Comparison of ENCODE assay signal across 8 mouse cellular contexts in genomic region chr8:122269404-122269803, GRCm38 (mm10). TPM values are rescaled to one million over a fixed set of nuclear protein-coding genes. Genes with fewer than 3 reads are reported as not detected.
DNase-seq lines count a peak whose midpoint lies in the region; ATAC-seq and TF ChIP-seq lines count a peak whose summit lies in the region.

No protein-coding gene starts in this region.

- no peaks in the 10 kb centered on the region for H3K9me3 ChIP-seq in embryonic facial prominence, embryonic 11.5 days (replicated peaks; ENCODE audit: control insufficient read depth, low read length)
- H3K9me3 ChIP-seq in heart, embryonic 10.5 days, result no peaks in the 10 kb centered on the region
- no peaks in the 10 kb centered on the region for H3K9me3 ChIP-seq in kidney, embryonic 14.5 days (ENCODE audit: control insufficient read depth, low read length)

- ATAC-seq in embryonic facial prominence, embryonic 11.5 days (replicated peaks; ENCODE audit: insufficient number of reproducible peaks, low FRiP score, low TSS enrichment, low read depth), result peak; percentile 26; the same call in 1 of the 2 replicates
- peak; percentile 53; the same call in 1 of the 2 replicates for ATAC-seq in kidney, embryonic 14.5 days (ENCODE audit: low FRiP score, low TSS enrichment)
- 0 out of 2 replicates have a peak, but pooled peaks have one; percentile 29 for ATAC-seq in monocyte, adult 5-6 weeks (replicated peaks; ENCODE audit: insufficient number of reproducible peaks, low FRiP score, low TSS enrichment, poor library complexity, severe bottlenecking)

- DNase-seq in A20 (ENCODE audit: low read depth, low spot score), result peak; percentile 59
- peak; percentile 86 for DNase-seq in adrenal gland, postnatal 14 days
- peak; percentile 86 for DNase-seq in embryonic facial prominence, embryonic 11.5 days (ENCODE audit: low spot score)
- peak; percentile 94 for DNase-seq in heart, embryonic 10.5 days (ENCODE audit: low spot score)
- peak; percentile 26 for DNase-seq in liver, adult 2 months (ENCODE audit: extremely low read depth, low read depth, low spot score)
- DNase-seq in splenic B cell, adult 2 months (ENCODE audit: low read depth, low spot score), result peak; percentile 83

- TF ChIP-seq CTCF in liver, adult 2 months (IDR thresholded peaks at IDR 0.05; ENCODE audit: low read depth, low read length), result peak; percentile 91

- no peak for TF ChIP-seq POLR2A in liver, adult 2 months (IDR thresholded peaks at IDR 0.05; ENCODE audit: extremely low read depth, insufficient read depth, low read length)

- peak overlapping the region; percentile 54 for H3K9ac ChIP-seq in embryonic facial prominence, embryonic 11.5 days (replicated peaks; ENCODE audit: low read length)
- peak overlapping the region; percentile 37 for H3K9ac ChIP-seq in kidney, embryonic 14.5 days (ENCODE audit: low read depth, low read length)
- H3K9ac ChIP-seq in liver, adult 2 months (ENCODE audit: low read depth, low read length), result peak overlapping the region; percentile 56

- no peak overlapping the region for H3K27ac ChIP-seq in embryonic facial prominence, embryonic 11.5 days (replicated peaks; ENCODE audit: low read depth, low read length)
- H3K27ac ChIP-seq in heart, embryonic 10.5 days, result peak overlapping the region; percentile 89
- H3K27ac ChIP-seq in kidney, embryonic 14.5 days (ENCODE audit: low read depth, low read length), result no peak overlapping the region
- H3K27ac ChIP-seq in liver, adult 2 months (replicated peaks; ENCODE audit: insufficient read depth, low read depth, low read length), result no peak overlapping the region

- WGBS in embryonic facial prominence, embryonic 11.5 days, result 3% methylated on average over 21 of the region's 21 CpGs
- WGBS in heart, embryonic 10.5 days, result 5% methylated on average over 21 of the region's 21 CpGs
- 8% methylated on average over 21 of the region's 21 CpGs for WGBS in kidney, embryonic 14.5 days
- 4% methylated on average over 21 of the region's 21 CpGs for WGBS in liver, adult 2 months

- H3K36me3 ChIP-seq in embryonic facial prominence, embryonic 11.5 days (replicated peaks; ENCODE audit: control insufficient read depth, insufficient read depth, low read depth, low read length), result no peaks in the 10 kb centered on the region
- no peaks in the 10 kb centered on the region; the same call in 1 of the 2 replicates for H3K36me3 ChIP-seq in heart, embryonic 10.5 days
- no peaks in the 10 kb centered on the region for H3K36me3 ChIP-seq in kidney, embryonic 14.5 days (ENCODE audit: control insufficient read depth, insufficient read depth, low read length)
- no peaks in the 10 kb centered on the region for H3K36me3 ChIP-seq in liver, adult 2 months (ENCODE audit: control insufficient read depth, insufficient read depth, low read length)
- no peaks in the 10 kb centered on the region for H3K36me3 ChIP-seq in splenic B cell, adult 2 months (ENCODE audit: control insufficient read depth, insufficient read depth, low read length, poor library complexity, severe bottlenecking)

- no peaks in the 10 kb centered on the region for H3K79me2 ChIP-seq in liver, adult 2 months (ENCODE audit: control insufficient read depth, insufficient read depth, low read length)

- H3K4me3 ChIP-seq in embryonic facial prominence, embryonic 11.5 days (ENCODE audit: low read depth, low read length), result peak overlapping the region; percentile 21
- peak overlapping the region; percentile 63 for H3K4me3 ChIP-seq in heart, embryonic 10.5 days
- H3K4me3 ChIP-seq in kidney, embryonic 14.5 days (ENCODE audit: low read length), result peak overlapping the region; percentile 39
- peak overlapping the region; percentile 51; the same call in 1 of the 2 replicates for H3K4me3 ChIP-seq in liver, adult 2 months (ENCODE audit: insufficient read depth, low read depth, low read length)

- peaks cover 7% of the 10 kb centered on the region; the same call in 1 of the 2 replicates for H3K27me3 ChIP-seq in embryonic facial prominence, embryonic 11.5 days (ENCODE audit: control insufficient read depth, insufficient read depth, low read length)
- H3K27me3 ChIP-seq in heart, embryonic 10.5 days (ENCODE audit: insufficient read depth, poor library complexity, severe bottlenecking), result peaks cover 69% of the 10 kb centered on the region
- H3K27me3 ChIP-seq in kidney, embryonic 14.5 days (ENCODE audit: control insufficient read depth, insufficient read depth, low read length), result peaks cover 4% of the 10 kb centered on the region; the same call in 1 of the 2 replicates
- no peaks in the 10 kb centered on the region for H3K27me3 ChIP-seq in liver, adult 2 months (ENCODE audit: control insufficient read depth, insufficient read depth, low read length)
- H3K27me3 ChIP-seq in splenic B cell, adult 2 months (ENCODE audit: control insufficient read depth, insufficient read depth, low read length, poor library complexity, severe bottlenecking), result no peaks in the 10 kb centered on the region

- H3K4me2 ChIP-seq in embryonic facial prominence, embryonic 11.5 days (ENCODE audit: low read depth, low read length), result peak overlapping the region; percentile 52
- H3K4me2 ChIP-seq in kidney, embryonic 14.5 days (replicated peaks; ENCODE audit: low read depth, low read length), result peak overlapping the region; percentile 55

- H3K4me1 ChIP-seq in embryonic facial prominence, embryonic 11.5 days (ENCODE audit: control insufficient read depth, insufficient read depth, low read length), result no peaks in the 10 kb centered on the region
- H3K4me1 ChIP-seq in heart, embryonic 10.5 days, result peaks cover 48% of the 10 kb centered on the region
- no peaks in the 10 kb centered on the region; the same call in 1 of the 2 replicates for H3K4me1 ChIP-seq in kidney, embryonic 14.5 days (ENCODE audit: control insufficient read depth, insufficient read depth, low read length)
- peaks cover 1% of the 10 kb centered on the region; the same call in 1 of the 2 replicates for H3K4me1 ChIP-seq in liver, adult 2 months (ENCODE audit: control insufficient read depth, insufficient read depth, low read length)

RNA-seq across cellular contexts. Expression of gene Zfpm1, which starts 12.5 kb away (rescaled TPM):
- 23.6 and 24.6 TPM in 2 replicates for total RNA-seq in adrenal gland, postnatal 14 days (2021)
- 1.5 and 1.8 TPM in 2 replicates for polyA plus RNA-seq in embryonic facial prominence, embryonic 11.5 days (2014; fragmentation: Nextera tagmentation; extraction: Ambion mirVana)
- polyA plus RNA-seq in heart, embryonic 10.5 days (2016; fragmentation: Nextera tagmentation; extraction: Ambion mirVana), result 5.7 and 12.8 TPM in 2 replicates
- 2.7 and 2.8 TPM in 2 replicates for polyA plus RNA-seq in kidney, embryonic 14.5 days (2014; fragmentation: Nextera tagmentation; extraction: Ambion mirVana)
- 7.9 and 8.4 TPM in 2 replicates for total RNA-seq in liver, adult 2 months (2014; rRNA removed)
- 56.5 and 67.5 TPM in 2 replicates for polyA plus RNA-seq in liver, adult 2 months (2012; rRNA removed)
- 7.9 to 23.3 TPM (median 10.3 TPM) in 3 replicates for total RNA-seq in monocyte, adult 5-6 weeks (2017)

Comparison
In these comparisons a context has a peak if more than half of its experiments do, and no peak if none do; other contexts are left out.
1. DNase-seq: peak in every context shown above with its lines; median percentile 94 in heart, embryonic 10.5 days; 86 in adrenal gland, postnatal 14 days; 86 in embryonic facial prominence, embryonic 11.5 days; 83 in splenic B cell, adult 2 months; 59 in A20; 26 in liver, adult 2 months.